In the genomic region with DNA sequence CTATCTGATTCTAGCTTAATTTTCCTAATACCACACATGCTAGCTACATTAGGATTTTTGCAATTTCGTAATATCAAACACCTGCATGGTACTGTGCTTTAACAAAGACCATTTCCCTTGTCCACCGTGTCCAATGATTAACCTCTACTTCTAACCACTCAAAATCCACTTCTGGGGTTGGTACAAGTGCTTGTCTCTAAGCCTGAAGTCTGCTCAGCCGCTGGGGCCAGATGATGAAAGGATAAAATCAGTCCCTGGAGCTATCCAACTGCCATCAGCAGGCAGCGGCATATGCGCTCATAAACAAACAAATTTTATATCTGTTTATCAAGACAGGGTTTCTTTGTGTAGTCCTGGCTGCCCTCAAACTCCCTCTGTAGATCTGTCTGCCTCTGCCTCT, we compare ENCODE assay signal across 17 mouse cellular contexts. TPM values are rescaled to one million over a fixed set of nuclear protein-coding genes. Genes with fewer than 3 reads are reported as not detected.
DNase-seq lines count a peak whose midpoint lies in the region; ATAC-seq and TF ChIP-seq lines count a peak whose summit lies in the region.
"Had no signal": no experiment of that assay in that cellular context is flagged by ENCODE, and none has a peak within 500 bp of the region (broad histone marks: within the 10 kb centered on the region; RNA-seq: fewer than 3 reads in every experiment).

No protein-coding gene starts in this region.

- peak; percentile 49 to 51; a peak in 2 of 4 replicates for TF ChIP-seq EP300 in MEL (IDR thresholded peaks at IDR 0.05; ENCODE audit: low read depth in 1 of 2, low read length in 2 of 2)

- H3K4me2 ChIP-seq in hindbrain, embryonic 11.5 days (replicated peaks; ENCODE audit: low read depth, low read length) = no peak overlapping the region
- H3K4me2 ChIP-seq in liver, embryonic 11.5 days = peak overlapping the region; percentile 65
- H3K4me2 ChIP-seq: embryonic facial prominence, embryonic 13.5 days; heart, embryonic 15.5 days; hindbrain, embryonic 12.5 days had no signal

- no peak overlapping the region for H3K9ac ChIP-seq in hindbrain, embryonic 11.5 days (ENCODE audit: low read depth, low read length)
- peak overlapping the region; percentile 48 for H3K9ac ChIP-seq in MEL (ENCODE audit: control insufficient read depth, low read depth, low read length, poor library complexity, severe bottlenecking)
- H3K9ac ChIP-seq in liver, embryonic 11.5 days (ENCODE audit: low read depth, low read length) = peak overlapping the region; percentile 74
- H3K9ac ChIP-seq: embryonic facial prominence, embryonic 13.5 days; heart, embryonic 15.5 days; hindbrain, embryonic 12.5 days had no signal

- H3K27ac ChIP-seq in hindbrain, embryonic 10.5 days = peak overlapping the region; percentile 10; the same call in 1 of the 2 replicates
- no peak overlapping the region for H3K27ac ChIP-seq in hindbrain, embryonic 11.5 days (ENCODE audit: low read depth, low read length)
- H3K27ac ChIP-seq in MEL (ENCODE audit: control insufficient read depth, low read depth, low read length) = peak overlapping the region; percentile 94
- H3K27ac ChIP-seq in liver, embryonic 11.5 days (ENCODE audit: low read depth, low read length) = peak overlapping the region; percentile 100
- H3K27ac ChIP-seq: embryonic facial prominence, embryonic 13.5 days; heart, embryonic 15.5 days; hindbrain, embryonic 12.5 days; kidney, postnatal 0 days had no signal

- H3K27me3 ChIP-seq in hindbrain, embryonic 10.5 days (ENCODE audit: insufficient read depth, poor library complexity, severe bottlenecking) = no peaks in the 10 kb centered on the region
- H3K27me3 ChIP-seq in hindbrain, embryonic 11.5 days (ENCODE audit: control insufficient read depth, insufficient read depth, low read length) = no peaks in the 10 kb centered on the region
- no peaks in the 10 kb centered on the region for H3K27me3 ChIP-seq in MEL (ENCODE audit: control insufficient read depth in 1 of 2, insufficient read depth in 2 of 2, low read length in 2 of 2)
- no peaks in the 10 kb centered on the region for H3K27me3 ChIP-seq in liver, embryonic 11.5 days (replicated peaks; ENCODE audit: control insufficient read depth, insufficient read depth, low read length)
- H3K27me3 ChIP-seq: embryonic facial prominence, embryonic 13.5 days; heart, embryonic 15.5 days; hindbrain, embryonic 12.5 days; Patski had no signal

- no peak for DNase-seq in hindbrain, embryonic 10.5 days (ENCODE audit: low spot score)
- DNase-seq in hindbrain, embryonic 11.5 days (ENCODE audit: low spot score) = no peak
- no peak for DNase-seq in MEL (ENCODE audit: low read depth, low spot score)
- no peak for DNase-seq in liver, embryonic 11.5 days (ENCODE audit: low spot score)
- peak; percentile 67 for DNase-seq in lung, postnatal 36 days
- no peak for DNase-seq in cerebellum, adult 18-20 months
- no peak for DNase-seq in frontal cortex, postnatal 36 days (ENCODE audit: low spot score in 2 of 2)
- DNase-seq: adrenal gland, adult 8-10 months; kidney, adult 18-20 months; right cerebral cortex, postnatal 25 days; thymus, postnatal 4 days had no signal

- H3K9me3 ChIP-seq in hindbrain, embryonic 10.5 days = no peaks in the 10 kb centered on the region
- no peaks in the 10 kb centered on the region for H3K9me3 ChIP-seq in hindbrain, embryonic 11.5 days (ENCODE audit: control insufficient read depth, low read length)
- H3K9me3 ChIP-seq in MEL (replicated peaks; ENCODE audit: insufficient read depth, low read length) = no peaks in the 10 kb centered on the region
- no peaks in the 10 kb centered on the region for H3K9me3 ChIP-seq in liver, embryonic 11.5 days (ENCODE audit: control insufficient read depth, low read length)
- H3K9me3 ChIP-seq: embryonic facial prominence, embryonic 13.5 days; heart, embryonic 15.5 days; hindbrain, embryonic 12.5 days had no signal

- no peak for ATAC-seq in hindbrain, embryonic 11.5 days (ENCODE audit: low FRiP score)
- peak; percentile 5; the same call in 1 of the 2 replicates for ATAC-seq in liver, embryonic 11.5 days (replicated peaks; ENCODE audit: low FRiP score)
- ATAC-seq: forebrain, embryonic 16.5 days; Patski had no signal

- TF ChIP-seq CTCF in MEL (IDR thresholded peaks at IDR 0.05 in 2 of 3, conservative IDR thresholded peaks at IDR 0.05 in 1 of 3; ENCODE audit: control insufficient read depth in 1 of 3, insufficient read depth in 1 of 3, low read depth in 2 of 3, low read length in 3 of 3, poor library complexity in 1 of 3, severe bottlenecking in 1 of 3) = no peak

- H3K36me3 ChIP-seq in hindbrain, embryonic 10.5 days = peaks cover 88% of the 10 kb centered on the region
- 0 out of 2 replicates have a peak, but pooled peaks cover 4% of the 10 kb centered on the region for H3K36me3 ChIP-seq in hindbrain, embryonic 11.5 days (ENCODE audit: control insufficient read depth, insufficient read depth, low read length)
- peaks cover 19 to 30% of the 10 kb centered on the region in 2 experiments for H3K36me3 ChIP-seq in MEL (ENCODE audit: control insufficient read depth in 1 of 2, insufficient read depth in 2 of 2, low read length in 2 of 2)
- H3K36me3 ChIP-seq in liver, embryonic 11.5 days (ENCODE audit: control insufficient read depth, insufficient read depth, low read length) = peaks cover 40% of the 10 kb centered on the region

- TF ChIP-seq RAD21 in MEL (IDR thresholded peaks at IDR 0.05; ENCODE audit: low read depth, low read length) = no peak

- peaks cover 5% of the 10 kb centered on the region for H3K4me1 ChIP-seq in hindbrain, embryonic 10.5 days (replicated peaks)
- H3K4me1 ChIP-seq in hindbrain, embryonic 11.5 days (replicated peaks; ENCODE audit: control insufficient read depth, insufficient read depth, low read length) = no peaks in the 10 kb centered on the region
- H3K4me1 ChIP-seq in MEL (ENCODE audit: control insufficient read depth in 1 of 2, insufficient read depth in 2 of 2, low read length in 2 of 2) = peaks cover 25 to 30% of the 10 kb centered on the region in 2 experiments
- H3K4me1 ChIP-seq in liver, embryonic 11.5 days (replicated peaks; ENCODE audit: control insufficient read depth, insufficient read depth, low read length) = peaks cover 41% of the 10 kb centered on the region
- H3K4me1 ChIP-seq: hindbrain, embryonic 12.5 days had no signal

- peaks cover 13% of the 10 kb centered on the region for H3K79me2 ChIP-seq in MEL (ENCODE audit: control insufficient read depth, insufficient read depth, low read length, poor library complexity)

- no peak for TF ChIP-seq POLR2A in MEL (IDR thresholded peaks at IDR 0.05; ENCODE audit: control insufficient read depth in 1 of 2, insufficient read depth in 1 of 2, low read depth in 1 of 2, low read length in 2 of 2, poor library complexity in 1 of 2)

- no peak overlapping the region for H3K4me3 ChIP-seq in hindbrain, embryonic 10.5 days
- H3K4me3 ChIP-seq in hindbrain, embryonic 11.5 days (ENCODE audit: low read depth, low read length) = no peak overlapping the region
- H3K4me3 ChIP-seq in MEL (ENCODE audit: control insufficient read depth in 1 of 2, insufficient read depth in 1 of 2, low read depth in 2 of 2, low read length in 2 of 2) = peak overlapping the region in 1 of 2 experiments; percentile 6; a peak in 1 of 4 replicates
- peak overlapping the region; percentile 37; the same call in 1 of the 2 replicates for H3K4me3 ChIP-seq in liver, embryonic 11.5 days (ENCODE audit: low read depth, low read length)
- H3K4me3 ChIP-seq: embryonic facial prominence, embryonic 13.5 days; heart, embryonic 15.5 days; hindbrain, embryonic 12.5 days had no signal

- 93% methylated on average over 5 of the region's 5 CpGs for WGBS in hindbrain, embryonic 10.5 days
- WGBS in hindbrain, embryonic 11.5 days = 94% methylated on average over 5 of the region's 5 CpGs
- 55% methylated on average over 5 of the region's 5 CpGs for WGBS in liver, embryonic 11.5 days

RNA-seq across cellular contexts. Expression of gene Pip4k2c, which starts 6.8 kb away (rescaled TPM):
- 17.9 and 21.9 TPM in 2 replicates for polyA plus RNA-seq in hindbrain, embryonic 10.5 days (2016; fragmentation: Nextera tagmentation; extraction: Ambion mirVana)
- 11.8 and 12.9 TPM in 2 replicates for polyA plus RNA-seq in hindbrain, embryonic 11.5 days (2014; fragmentation: Nextera tagmentation; extraction: Ambion mirVana)
- total RNA-seq in MEL (2012; rRNA removed) = 31.1 and 31.9 TPM in 2 replicates
- polyA plus RNA-seq in MEL (2012; ENCODE audit: insufficient read depth in 1 of 2, insufficient read length in 2 of 2, low read depth in 1 of 2, low replicate concordance in 2 of 2, missing spikeins in 1 of 2) = 10 to 100 TPM in 1 of 2 experiments, not detected in 1; 58.2 TPM
- polyA plus RNA-seq in liver, embryonic 11.5 days (2014; fragmentation: Nextera tagmentation; extraction: Ambion mirVana) = 43.1 and 43.4 TPM in 2 replicates

RNA-seq across cellular contexts. Expression of gene Dtx3, which starts 9.1 kb away (rescaled TPM):
- polyA plus RNA-seq in hindbrain, embryonic 10.5 days (2016; fragmentation: Nextera tagmentation; extraction: Ambion mirVana) = 110 and 151 TPM in 2 replicates
- 143 and 158 TPM in 2 replicates for polyA plus RNA-seq in hindbrain, embryonic 11.5 days (2014; fragmentation: Nextera tagmentation; extraction: Ambion mirVana)
- 24.1 and 30.5 TPM in 2 replicates for total RNA-seq in MEL (2012; rRNA removed)
- 100 to 1,000 TPM in 1 of 2 experiments, not detected in 1; 107 TPM for polyA plus RNA-seq in MEL (2012; ENCODE audit: insufficient read depth in 1 of 2, insufficient read length in 2 of 2, low read depth in 1 of 2, low replicate concordance in 2 of 2, missing spikeins in 1 of 2)
- polyA plus RNA-seq in liver, embryonic 11.5 days (2014; fragmentation: Nextera tagmentation; extraction: Ambion mirVana) = 64.0 and 70.8 TPM in 2 replicates

RNA-seq across cellular contexts. Expression of gene Arhgef25, which starts 14.7 kb away (rescaled TPM):
- polyA plus RNA-seq in hindbrain, embryonic 10.5 days (2016; fragmentation: Nextera tagmentation; extraction: Ambion mirVana) = 29.8 and 33.5 TPM in 2 replicates
- polyA plus RNA-seq in hindbrain, embryonic 11.5 days (2014; fragmentation: Nextera tagmentation; extraction: Ambion mirVana) = 30.1 and 32.0 TPM in 2 replicates
- 16.9 and 18.3 TPM in 2 replicates for total RNA-seq in MEL (2012; rRNA removed)
- polyA plus RNA-seq in MEL (2012; ENCODE audit: insufficient read depth in 1 of 2, insufficient read length in 2 of 2, low read depth in 1 of 2, low replicate concordance in 2 of 2, missing spikeins in 1 of 2) = 10 to 100 TPM in 1 of 2 experiments, not detected in 1; 44.6 TPM
- 28.3 and 30.2 TPM in 2 replicates for polyA plus RNA-seq in liver, embryonic 11.5 days (2014; fragmentation: Nextera tagmentation; extraction: Ambion mirVana)

RNA-seq across cellular contexts. Expression of gene Slc26a10, which starts 24.1 kb away (rescaled TPM):
- 1.6 and 2.1 TPM in 2 replicates for polyA plus RNA-seq in hindbrain, embryonic 10.5 days (2016; fragmentation: Nextera tagmentation; extraction: Ambion mirVana)
- polyA plus RNA-seq in hindbrain, embryonic 11.5 days (2014; fragmentation: Nextera tagmentation; extraction: Ambion mirVana) = 0.73 and 0.96 TPM in 2 replicates
- total RNA-seq in MEL (2012; rRNA removed) = 0.75 and 1.1 TPM in 2 replicates
- polyA plus RNA-seq in MEL (2012; ENCODE audit: insufficient read depth in 1 of 2, insufficient read length in 2 of 2, low read depth in 1 of 2, low replicate concordance in 2 of 2, missing spikeins in 1 of 2) = 1 to 10 TPM in 1 of 2 experiments, not detected in 1; 1.3 TPM
- polyA plus RNA-seq in liver, embryonic 11.5 days (2014; fragmentation: Nextera tagmentation; extraction: Ambion mirVana) = 3.6 and 5.2 TPM in 2 replicates

RNA-seq across cellular contexts. Expression of gene B4galnt1, which starts 39.6 kb away (rescaled TPM):
- 4.4 and 12.7 TPM in 2 replicates for polyA plus RNA-seq in hindbrain, embryonic 10.5 days (2016; fragmentation: Nextera tagmentation; extraction: Ambion mirVana)
- 10.4 and 12.4 TPM in 2 replicates for polyA plus RNA-seq in hindbrain, embryonic 11.5 days (2014; fragmentation: Nextera tagmentation; extraction: Ambion mirVana)
- total RNA-seq in MEL (2012; rRNA removed) = 23.7 and 24.6 TPM in 2 replicates
- polyA plus RNA-seq in MEL (2012; ENCODE audit: insufficient read depth in 1 of 2, insufficient read length in 2 of 2, low read depth in 1 of 2, low replicate concordance in 2 of 2, missing spikeins in 1 of 2) = 10 to 100 TPM; 65.8 to 66.0 TPM
- polyA plus RNA-seq in liver, embryonic 11.5 days (2014; fragmentation: Nextera tagmentation; extraction: Ambion mirVana) = 21.6 and 26.3 TPM in 2 replicates
